Mouse (Mus musculus) ovary, adult 18-20 months (tissue): ENCODE data around the gene Gbgt1.
"Not testable (repeated sequence)": the region's sequence is repeated elsewhere in the genome, so short reads cannot be mapped to it uniquely, and the experiment has no call there.

Experiments used
- DNase-seq: peaks from one replicate; pipeline ENCODE4 v3.0.0; 2022; ENCODE audit warnings: low spot score, mixed read lengths

Gbgt1 gene

DNA sequence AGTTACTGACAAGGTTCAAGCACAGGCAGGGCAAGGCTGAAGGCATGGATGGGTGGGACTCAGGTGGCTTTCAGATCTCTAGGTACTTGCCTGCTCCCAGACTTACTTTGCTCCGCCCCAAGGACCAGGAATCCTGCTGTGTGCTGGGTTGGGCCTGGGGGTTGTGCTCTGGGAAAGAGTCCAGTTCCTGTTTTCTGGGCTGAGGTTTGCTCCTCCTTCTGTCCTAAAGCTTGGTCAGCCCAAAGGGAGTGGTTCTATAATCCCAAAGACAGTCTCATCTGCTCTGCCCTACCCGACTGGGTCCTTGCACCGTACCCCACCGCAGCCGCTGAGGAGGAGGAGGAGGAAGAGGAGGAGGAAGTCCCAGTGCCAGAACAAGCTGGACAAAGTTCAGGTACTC is at the start of gene Gbgt1:
Gene Gbgt1, plus strand, starts transcription at position 221 of the 400 bp plus-strand sequence.
- no peak for DNase-seq

DNA sequence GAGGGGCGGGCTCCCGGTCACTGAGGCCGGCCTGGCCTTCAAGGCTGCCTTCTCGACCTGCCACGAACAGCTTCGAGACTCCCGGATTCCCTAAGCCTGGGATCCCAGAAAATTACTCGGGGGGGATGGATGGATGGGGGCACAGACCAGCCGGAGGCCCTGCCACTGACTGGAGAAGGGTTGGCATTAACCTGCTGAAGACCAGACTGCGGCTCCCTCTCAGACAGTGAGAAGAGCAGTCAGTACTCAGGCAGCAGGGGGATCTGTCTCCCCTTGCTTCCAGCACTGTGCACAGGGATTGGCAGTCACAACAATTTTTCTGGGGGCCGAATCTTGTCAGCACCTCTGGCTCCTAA is 49.4 kb upstream of the Gbgt1 start:
- no peak for DNase-seq

DNA sequence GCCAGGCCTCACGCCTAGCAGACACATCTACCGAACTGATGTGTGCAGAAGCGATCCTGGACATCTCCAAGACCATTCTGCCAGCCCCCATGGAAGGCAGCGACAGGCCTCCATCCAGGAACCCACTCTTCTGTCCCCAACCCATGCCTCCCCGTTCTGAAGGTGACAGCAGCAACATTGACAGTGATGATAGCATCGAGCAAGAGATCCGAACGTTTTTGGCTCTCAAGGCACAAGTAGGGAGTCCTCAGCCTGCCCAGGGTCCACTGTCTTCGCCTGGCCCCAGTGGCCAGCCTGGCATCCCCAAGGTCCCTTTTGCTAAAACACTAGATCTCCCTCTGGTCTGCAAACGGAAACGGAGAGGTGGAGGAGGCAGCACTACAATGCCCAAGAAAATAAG is 45.0 kb upstream of the Gbgt1 start:
- DNase-seq: no peak

DNA sequence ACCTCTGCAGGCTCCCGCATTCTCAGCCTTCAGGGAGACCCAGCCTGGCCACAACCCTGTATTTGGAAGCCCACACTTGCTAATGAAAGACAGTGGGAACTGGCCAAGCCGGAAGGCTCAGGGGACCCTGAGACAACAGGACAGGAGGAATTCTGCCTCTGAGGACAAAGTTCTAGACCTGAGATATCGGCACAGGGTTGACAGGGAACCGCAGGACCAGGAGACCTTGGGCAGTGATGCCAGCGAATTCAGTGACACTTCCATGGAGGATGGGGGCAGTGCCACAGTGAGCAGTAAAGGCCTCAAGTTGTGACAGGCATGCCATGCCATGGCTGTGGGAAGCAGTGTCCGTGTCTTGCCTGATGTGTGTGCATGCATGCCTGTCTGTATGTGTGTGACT is 43.2 kb upstream of the Gbgt1 start:
- DNase-seq: no peak

DNA sequence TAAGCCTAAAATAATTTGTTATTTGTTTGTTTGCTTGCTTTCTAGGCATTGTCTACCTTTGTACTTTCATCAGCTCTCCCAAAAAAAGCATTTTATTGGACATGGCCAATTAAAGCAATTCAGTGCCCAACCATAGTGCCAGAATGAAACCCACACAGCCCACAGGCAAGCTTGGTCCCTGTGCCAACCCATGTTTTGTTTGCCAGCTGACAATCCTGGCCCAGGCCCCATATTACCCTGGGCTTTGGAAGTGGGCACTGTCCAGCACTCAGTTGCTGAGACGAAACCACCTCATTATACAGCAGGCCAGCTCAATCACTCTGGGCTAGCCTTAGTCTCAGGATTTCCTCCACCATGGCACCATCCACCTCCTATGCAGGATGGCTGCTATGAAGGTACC is 40.1 kb upstream of the Gbgt1 start:
- no peak for DNase-seq

DNA sequence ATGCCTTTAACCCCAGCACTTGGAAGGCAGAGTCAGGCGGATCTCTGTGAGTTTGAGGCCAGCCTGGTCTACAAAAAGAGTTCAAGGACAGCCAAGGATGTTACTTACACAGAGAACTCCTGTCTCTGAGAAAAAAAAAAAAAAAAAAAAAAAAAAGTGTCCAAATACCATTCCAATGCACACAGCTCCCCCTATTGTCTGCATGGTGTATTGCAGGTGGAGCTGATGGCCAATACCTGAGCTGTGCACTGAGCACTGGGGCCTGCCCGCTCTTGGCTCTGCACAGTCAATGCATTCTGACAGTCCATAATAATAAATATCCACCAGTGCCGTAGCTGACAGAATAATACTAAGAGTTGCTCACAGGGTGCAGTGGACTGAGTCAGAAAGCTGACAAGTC is 32.8 kb upstream of the Gbgt1 start:
- DNase-seq: no peak

DNA sequence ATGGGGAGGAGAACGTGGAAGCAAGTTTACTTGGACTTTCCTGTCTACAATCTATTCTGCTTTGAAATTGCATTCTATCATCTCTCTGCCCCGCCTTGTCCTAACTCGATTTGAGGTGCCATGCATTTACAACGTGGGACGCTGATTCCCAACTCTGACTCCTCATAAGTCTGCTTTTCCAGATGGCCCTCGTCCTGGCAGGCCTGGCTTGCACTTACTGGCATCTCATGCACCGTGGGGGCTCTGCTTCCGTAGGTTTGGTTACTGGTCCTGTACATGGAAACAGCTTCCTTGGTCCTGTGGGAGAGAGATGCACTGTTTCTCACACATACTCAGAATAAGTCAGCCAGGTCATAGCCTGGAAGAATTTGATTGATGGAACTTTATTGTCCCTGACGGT is 31.8 kb upstream of the Gbgt1 start:
- DNase-seq: no peak

DNA sequence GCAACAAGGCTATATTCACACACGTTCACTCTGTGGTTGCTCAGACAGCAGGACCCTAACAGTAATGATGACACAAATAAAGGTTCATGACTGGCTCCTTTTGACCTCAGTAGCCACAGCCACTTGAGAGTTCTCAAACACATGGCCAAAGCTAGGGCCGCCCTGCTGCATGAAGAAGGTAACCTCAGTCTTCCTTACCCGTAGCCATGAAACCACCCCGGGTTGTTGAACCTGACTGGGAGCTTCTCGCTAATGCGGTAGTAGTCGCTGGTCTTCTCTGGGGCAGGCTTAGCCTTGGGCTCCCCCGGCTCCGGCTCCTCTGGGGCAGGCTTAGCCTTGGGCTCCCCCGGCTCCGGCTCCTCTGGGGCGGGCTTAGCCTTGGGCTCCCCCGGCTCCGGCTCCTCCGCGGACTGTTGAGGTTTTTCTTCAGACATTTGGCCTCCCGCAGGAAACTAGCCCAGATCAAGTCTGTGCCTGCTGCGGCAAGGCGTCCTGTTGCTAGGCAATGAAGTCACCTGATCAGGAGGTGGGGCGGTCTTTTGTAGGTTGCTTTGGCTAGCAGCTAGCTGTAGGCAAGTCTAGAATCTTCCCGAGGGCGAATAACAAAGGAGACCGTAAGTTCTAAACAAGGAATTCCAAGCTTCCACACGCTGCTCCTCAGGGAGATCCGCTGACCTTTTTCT is 30.7 kb upstream of the Gbgt1 start, which contains the start of gene 1700007K13Rik:
Gene 1700007K13Rik, minus strand, starts transcription at position 497 of the 683 bp plus-strand sequence.
- DNase-seq: peak; percentile 89

DNA sequence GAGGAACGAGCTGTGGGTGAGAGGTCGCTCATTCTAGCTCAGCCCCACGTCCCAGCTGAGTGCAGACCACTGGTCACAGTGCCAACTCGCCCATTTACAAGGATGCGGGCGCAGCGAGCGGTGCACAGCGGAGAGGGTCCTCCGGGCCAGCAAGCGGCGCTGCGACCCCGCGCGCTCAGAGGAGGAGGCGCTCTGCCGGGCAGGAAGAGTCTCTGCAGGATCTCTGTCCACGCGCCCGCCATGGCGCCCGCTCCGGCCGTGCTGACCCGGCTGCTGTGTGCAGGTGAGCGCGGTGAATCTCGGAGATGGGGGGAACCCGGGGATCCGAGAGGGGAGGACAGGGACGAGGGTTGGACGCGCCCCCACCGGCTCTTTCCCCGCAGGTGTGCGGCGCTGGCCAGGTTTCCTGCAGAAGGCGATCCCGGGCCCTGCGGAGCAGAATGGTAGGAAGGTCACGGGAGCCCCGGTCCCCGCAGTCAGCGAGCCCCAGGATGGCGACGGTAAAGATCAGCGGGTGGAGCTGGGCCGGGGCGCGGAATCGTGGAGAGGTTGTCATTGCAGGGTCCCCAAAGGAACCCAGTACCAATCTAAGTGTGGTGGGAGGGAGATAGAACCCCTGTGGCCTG is 28.7 kb upstream of the Gbgt1 start, which contains the start of gene Mrps2:
Gene Mrps2, plus strand, starts transcription at position 207 of the 626 bp plus-strand sequence.
- DNase-seq: peak; percentile 73

DNA sequence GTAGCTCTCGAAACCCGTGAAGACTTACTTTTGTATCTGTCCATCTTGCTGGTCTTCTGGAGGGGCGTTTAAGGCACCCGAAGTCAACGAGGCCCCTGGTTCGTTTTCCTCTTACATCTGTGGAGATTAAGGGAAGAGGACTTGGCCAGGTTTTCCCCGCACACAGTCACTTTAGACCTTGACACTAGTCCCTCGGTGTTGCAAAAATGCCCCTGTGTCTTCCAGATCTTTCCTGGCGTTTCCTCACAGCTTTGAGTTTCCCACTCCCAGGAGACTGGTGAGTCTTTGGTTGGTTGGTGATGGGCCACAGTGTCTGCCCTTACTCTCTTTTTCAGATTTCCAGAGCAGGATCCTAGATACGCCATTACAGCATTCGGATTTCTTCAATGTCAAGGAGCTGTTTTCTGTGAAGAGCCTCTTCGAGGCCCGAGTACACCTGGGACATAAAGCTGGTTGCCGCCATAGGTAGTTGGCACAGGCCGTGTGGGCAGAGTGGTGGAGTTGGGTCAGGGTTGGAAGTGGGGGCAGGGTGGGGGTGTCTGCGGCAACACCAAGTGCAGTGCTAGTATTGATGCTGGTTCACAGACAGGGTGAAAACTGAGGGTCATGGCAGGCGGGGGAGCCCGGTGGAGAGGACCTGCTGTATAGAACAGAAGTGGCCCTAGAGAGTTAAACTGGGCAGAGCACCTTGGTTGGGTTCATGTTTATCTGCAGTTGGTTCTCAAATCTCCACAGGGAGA is 28.0 kb upstream of the Gbgt1 start:
- no peak for DNase-seq

DNA sequence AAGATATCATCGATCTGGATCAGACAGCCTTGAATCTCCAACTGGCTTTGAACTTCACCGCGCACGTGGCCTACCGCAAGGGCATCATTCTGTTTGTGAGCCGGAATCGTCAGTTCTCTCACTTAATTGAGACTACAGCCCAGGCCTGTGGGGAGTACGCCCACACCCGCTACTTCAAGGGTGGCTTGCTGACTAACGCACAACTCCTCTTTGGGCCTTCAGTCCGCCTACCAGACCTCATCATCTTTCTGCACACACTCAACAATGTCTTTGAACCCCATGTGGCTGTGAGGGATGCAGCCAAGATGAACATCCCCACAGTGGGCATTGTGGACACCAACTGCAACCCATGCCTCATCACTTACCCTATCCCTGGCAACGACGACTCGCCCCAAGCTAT is 27.2 kb upstream of the Gbgt1 start:
- no peak for DNase-seq

DNA sequence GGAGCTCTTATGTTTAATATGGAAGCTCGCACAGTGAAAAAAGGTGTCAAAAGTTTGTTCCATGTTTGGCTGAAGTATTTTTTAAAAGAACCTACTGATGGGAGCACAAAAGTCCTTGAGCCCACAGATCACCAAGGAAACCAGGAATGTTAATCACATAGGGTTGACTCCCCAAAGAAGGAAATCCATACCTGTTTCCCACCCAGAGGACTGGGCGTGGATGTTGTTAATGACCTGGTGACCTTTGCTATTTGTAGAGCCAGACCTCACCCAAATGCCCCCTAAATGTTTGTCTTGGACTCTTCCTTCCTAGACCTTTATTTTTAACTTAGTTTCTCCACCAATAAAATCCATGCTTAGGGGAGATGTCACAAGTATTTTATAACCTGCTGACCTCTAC is 26.1 kb upstream of the Gbgt1 start:
- no peak for DNase-seq

DNA sequence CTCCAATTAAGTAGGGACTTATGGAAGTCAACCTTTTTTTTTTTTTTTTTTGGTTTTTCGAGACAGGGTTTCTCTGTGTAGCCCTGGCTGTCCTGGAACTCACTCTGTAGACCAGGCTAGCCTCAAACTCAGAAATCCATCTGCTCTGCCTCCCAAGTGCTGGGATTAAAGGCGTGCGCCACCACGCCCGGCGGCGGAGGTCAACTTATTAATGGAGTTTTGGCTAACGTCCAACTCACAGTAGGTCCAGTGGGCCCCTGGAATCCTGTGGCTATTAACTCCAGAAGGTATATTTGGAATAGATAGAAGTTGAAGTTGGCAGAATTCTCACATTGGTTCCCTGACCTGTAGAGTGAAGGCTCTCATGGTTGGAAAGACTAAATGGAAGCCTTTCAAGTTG is 24.7 kb upstream of the Gbgt1 start:
- not testable (repeated sequence) for DNase-seq

DNA sequence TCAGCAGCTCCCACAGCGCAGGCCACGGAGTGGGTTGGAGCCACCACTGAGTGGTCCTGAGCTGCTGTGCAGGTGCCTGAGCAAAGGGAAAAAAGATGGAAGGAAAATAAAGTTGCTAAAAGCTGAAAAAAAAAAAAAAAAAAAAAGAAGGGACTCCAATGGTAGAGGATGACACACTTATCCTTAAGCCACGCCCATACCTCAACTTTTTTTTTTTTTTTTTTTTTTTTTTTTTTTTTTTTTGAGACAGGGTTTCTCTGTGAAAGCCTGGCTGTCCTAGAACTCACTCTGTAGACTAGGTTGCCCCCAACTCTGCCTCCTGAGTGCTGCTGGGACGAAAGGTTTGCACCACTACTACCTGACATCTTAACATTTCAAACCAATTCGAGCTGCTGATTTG is 18.7 kb upstream of the Gbgt1 start:
- not testable (repeated sequence) for DNase-seq

DNA sequence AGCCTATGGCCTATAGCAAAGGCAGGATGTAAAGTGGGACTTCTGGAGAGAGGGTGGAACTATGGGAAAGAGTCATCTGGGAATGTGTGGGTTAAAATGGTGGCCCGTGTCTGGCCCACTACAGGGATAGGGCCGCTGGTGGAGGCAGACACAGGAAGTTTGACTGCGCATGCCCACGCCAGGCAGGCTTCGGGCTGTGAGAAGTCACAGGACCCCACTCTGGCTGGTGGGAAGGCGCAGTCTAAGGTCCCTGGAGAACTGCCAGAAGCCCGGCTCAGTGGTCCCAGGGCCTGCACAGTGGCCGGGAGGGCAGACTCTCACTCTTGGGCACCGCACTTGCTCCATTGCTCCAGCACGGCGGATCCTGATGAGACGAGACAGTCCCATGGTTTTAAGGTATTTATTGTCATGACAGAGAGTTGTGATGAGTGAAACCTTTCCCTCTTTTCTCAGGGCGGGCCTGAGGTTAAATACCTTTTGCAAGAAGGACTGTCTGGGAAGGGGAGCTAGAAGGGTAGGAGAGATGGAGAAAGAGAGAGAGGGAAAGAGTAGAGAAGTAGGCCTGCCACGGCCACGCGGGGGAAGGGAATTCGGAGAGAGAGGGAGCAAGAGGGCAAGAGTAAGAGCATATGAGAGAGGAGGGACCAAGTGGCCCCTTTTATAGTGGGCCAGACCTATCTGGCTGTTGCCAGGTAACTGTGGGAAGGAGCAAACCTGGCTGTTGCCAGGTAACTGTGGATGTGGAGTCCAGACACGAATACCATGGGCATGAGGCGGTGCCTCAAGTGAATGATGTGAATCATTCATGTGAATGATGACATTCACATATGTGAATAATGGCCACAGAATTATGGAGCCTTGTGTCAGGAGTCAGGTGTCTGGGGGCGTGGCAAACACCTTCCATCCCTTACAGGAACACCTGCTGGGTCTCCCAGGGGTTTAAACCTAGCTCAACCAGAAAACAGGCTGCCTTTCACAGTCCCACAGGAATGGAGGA is 17.2 kb upstream of the Gbgt1 start:
- DNase-seq: no peak

DNA sequence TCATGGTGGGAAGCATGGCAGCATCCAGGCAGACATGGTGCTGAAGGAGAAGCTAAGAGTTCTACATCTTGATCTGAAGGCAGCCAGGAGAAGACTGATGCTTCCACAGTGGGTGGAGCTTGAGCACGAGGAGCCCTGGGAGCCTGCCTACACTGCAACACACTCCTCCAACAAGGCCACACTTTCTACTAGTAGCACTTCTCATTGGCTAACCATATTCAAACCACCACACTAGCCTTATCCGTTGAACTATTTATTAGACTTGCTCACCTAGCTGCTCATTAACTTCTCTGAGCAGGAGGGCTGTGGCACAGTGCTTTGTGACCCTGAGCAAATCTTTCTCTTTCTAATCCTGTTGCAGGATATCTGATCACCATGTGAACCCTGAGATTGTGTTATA is 12.8 kb upstream of the Gbgt1 start:
- no peak for DNase-seq

DNA sequence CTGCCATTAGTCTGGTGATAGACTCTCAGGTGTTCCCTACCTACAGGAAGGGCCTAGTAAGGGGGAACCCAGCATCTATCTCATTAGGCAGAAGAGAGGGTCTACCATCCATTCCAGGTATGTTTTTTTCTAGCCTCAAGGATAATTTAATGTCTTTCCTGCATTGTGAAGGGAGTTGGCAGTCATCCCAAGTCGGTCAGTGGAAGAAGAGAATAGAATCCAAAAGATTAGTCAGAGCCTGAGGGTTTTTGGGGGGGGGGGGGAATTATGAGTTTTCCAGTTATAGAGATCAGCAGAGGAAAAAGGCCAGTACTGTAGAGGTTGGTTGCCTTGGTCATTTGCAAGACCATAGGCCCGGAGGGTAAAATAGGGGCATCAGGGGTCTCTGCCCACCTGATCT is 2.2 kb upstream of the Gbgt1 start:
- no peak for DNase-seq

DNA sequence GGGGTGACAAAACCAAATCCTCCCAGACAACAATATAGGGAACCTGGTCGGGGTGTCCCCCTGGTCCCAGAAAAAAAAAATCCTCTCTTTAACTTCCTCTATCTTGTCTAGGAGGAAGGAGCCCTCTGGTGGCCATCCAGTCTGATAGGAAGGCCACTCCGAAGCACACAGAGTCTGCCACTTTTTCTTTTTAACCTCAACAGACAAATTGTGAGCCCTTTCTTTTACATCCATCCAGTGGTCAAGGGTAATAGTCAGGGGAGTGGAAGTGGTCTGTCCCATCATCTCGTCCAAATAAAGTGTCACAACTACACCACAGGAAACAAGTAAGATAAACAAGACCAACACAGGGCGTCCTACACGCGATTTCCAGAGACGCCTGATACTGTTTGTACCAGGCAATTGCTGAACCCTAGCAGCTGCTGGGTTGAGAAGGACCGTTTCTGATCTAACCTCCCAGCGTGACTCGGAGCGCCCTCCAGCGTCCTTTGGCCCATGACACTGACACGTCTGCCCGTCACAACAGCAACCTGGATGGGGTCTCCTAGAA is 1.4 kb upstream of the Gbgt1 start:
- DNase-seq: no peak

DNA sequence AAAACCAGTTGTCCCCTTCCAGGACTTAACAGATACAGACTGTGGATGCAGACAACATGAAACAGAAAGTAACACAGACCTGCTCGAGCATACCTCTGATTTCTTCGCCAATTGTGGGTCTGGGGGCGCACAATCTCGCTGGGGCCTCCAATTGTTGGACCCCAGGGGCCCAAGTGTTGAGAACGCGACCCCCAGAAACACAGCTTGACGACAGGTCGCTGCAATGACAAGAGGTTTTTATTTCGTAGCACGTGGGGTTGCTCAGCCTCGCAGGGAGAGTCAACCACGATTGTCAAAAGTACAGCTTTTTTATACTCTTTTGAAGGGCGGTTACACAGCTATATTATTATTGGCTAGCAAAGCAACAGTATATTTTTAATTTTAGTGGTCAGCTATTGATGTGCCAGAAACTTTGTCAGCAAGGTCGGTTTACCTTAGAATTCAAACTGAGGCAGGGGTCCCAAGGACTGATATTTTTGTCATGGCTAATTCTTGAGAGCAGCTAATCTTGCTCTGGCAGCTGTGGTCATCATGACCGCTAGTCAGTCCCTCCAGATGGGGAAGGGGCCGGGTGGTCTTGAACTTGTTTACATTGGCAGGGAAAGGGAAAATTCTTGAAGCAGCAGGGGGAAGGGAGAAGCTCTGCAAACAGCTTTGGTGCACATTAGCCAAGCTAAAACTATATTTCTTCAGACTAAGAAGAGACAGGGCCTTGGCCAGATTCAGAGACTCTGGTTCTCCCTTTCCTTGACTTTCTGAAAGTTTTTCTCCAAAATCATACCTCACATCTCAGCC is 693 bp upstream of the Gbgt1 start:
- no peak for DNase-seq

DNA sequence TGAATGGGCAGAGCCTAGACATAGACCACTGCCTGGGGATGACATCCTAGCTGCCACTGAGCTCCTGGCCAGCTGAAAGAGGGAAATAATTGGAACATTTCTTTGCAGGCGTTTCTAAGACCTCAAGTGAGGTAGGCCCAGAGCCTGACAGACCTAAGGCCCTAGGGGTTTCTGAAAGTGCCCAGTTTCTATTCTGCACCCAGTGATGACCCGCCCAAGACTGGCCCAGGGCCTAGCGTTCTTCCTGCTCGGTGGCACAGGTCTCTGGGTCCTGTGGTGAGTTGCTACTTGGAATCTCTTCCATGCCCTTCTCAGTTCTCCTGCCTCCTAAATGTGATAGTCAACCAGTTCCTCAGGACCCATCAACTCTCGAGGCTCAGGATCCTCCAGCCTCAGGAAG is 870 bp downstream of the Gbgt1 start:
- no peak for DNase-seq

DNA sequence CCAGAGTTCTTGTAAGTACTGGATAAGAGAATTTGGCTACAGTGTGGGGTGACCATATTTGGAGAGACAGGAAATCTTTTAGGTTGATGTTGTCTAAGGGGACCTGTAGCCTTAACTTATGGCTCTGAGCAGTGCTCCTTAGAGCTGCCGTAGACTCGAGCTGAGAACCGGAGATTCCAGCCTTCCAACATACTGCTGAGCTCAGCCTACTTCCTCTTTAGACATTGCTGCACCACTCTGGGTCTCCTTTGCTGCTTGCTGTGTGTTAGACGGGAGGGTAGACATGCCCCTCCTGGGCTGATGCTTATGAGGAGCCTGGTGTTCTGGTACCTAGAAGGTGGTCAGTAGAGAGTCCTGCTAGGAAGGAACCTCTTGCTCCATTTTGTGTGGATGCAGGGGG is 1.7 kb downstream of the Gbgt1 start:
- no peak for DNase-seq
